Mouse (Mus musculus) MEL (cell line): ENCODE measurements around the gene Lman1l. TPM values are rescaled to one million over a fixed set of nuclear protein-coding genes. Genes with fewer than 3 reads are reported as not detected.
A peak's percentile ranks its signal among the peaks of the same experiment; 100 is the strongest.

Experiments
- DNase-seq: peaks from one replicate; pipeline ENCODE4 v3.0.0; 2011; ENCODE audit warnings: low read depth, low spot score
- H3K27ac ChIP-seq: 2 replicates; pipeline ENCODE4 v1.5.1; 2012; ENCODE audit warnings: low read depth, mild to moderate bottlenecking, control low read depth, low read length, moderate library complexity; ENCODE audit not compliant: control insufficient read depth
- H3K27me3 ChIP-seq, 2 experiments: fragments of 150-350 bp in 1 of 2; sonication (generic) in 1 of 2; 2 replicates each; pipeline ENCODE4 v1.6.1; 2012; ENCODE audit warnings: low read length in 2 of 2, mild to moderate bottlenecking in 2 of 2, improper control_type of control experiment in 1 of 2, moderate library complexity in 1 of 2; ENCODE audit not compliant: insufficient read depth in 2 of 2, control insufficient read depth in 1 of 2
- H3K36me3 ChIP-seq, 2 experiments: 2 replicates each; pipeline ENCODE4 v1.6.1; 2012 to 2014; ENCODE audit warnings: low read length in 2 of 2, improper control_type of control experiment in 1 of 2, inconsistent platforms in 1 of 2, mild to moderate bottlenecking in 1 of 2; ENCODE audit not compliant: insufficient read depth in 2 of 2, control insufficient read depth in 1 of 2
- H3K4me1 ChIP-seq, 2 experiments: fragments of 150-350 bp in 1 of 2; sonication (generic) in 1 of 2; 2 replicates each; pipeline ENCODE4 v1.6.1; 2012; ENCODE audit warnings: low read length in 2 of 2, improper control_type of control experiment in 1 of 2, mild to moderate bottlenecking in 1 of 2; ENCODE audit not compliant: insufficient read depth in 2 of 2, control insufficient read depth in 1 of 2
- H3K4me3 ChIP-seq, 2 experiments: fragments of 150-350 bp in 1 of 2; sonication (generic) in 1 of 2; 2 replicates each; pipeline ENCODE4 v1.5.1; 2012; ENCODE audit warnings: low read depth in 2 of 2, low read length in 2 of 2, mild to moderate bottlenecking in 2 of 2, moderate library complexity in 2 of 2, control low read depth in 1 of 2, improper control_type of control experiment in 1 of 2; ENCODE audit not compliant: control insufficient read depth in 1 of 2, insufficient read depth in 1 of 2
- H3K79me2 ChIP-seq: 2 replicates; pipeline ENCODE4 v1.6.1; 2012; ENCODE audit warnings: mild to moderate bottlenecking, low read length, moderate library complexity; ENCODE audit not compliant: control insufficient read depth, poor library complexity, insufficient read depth
- H3K9ac ChIP-seq: 2 replicates; pipeline ENCODE4 v1.6.1; 2012; ENCODE audit warnings: low read depth, mild to moderate bottlenecking, control low read depth, low read length, moderate library complexity; ENCODE audit not compliant: control insufficient read depth, poor library complexity, severe bottlenecking
- H3K9me3 ChIP-seq: fragments of 150-350 bp; sonication (generic); replicated peaks from 2 replicates; pipeline ENCODE4 v1.6.1; 2012; ENCODE audit warnings: mild to moderate bottlenecking, low read length, improper control_type of control experiment, moderate library complexity; ENCODE audit not compliant: insufficient read depth
- BHLHE40 ChIP-seq: IDR thresholded peaks from 2 replicates; pipeline ENCODE4 v1.6.1; 2012; ENCODE audit warnings: low read depth, mild to moderate bottlenecking, inconsistent platforms, low read length, improper control_type of control experiment, borderline replicate concordance
- CHD1 ChIP-seq: IDR thresholded peaks from 2 replicates; pipeline ENCODE4 v1.6.1; 2012; ENCODE audit warnings: low read depth, mild to moderate bottlenecking, inconsistent platforms, low read length, improper control_type of control experiment
- CHD2 ChIP-seq: IDR thresholded peaks from 2 replicates; pipeline ENCODE4 v1.6.1; 2011; ENCODE audit warnings: low read length, improper control_type of control experiment
- CTCF ChIP-seq, 3 experiments: IDR thresholded peaks in 2 of 3; conservative IDR thresholded peaks in 1 of 3; 2 replicates each; pipeline ENCODE4 v1.5.1; 2011 to 2012; ENCODE audit warnings: low read length in 3 of 3, low read depth in 2 of 3, mild to moderate bottlenecking in 2 of 3, improper control_type of control experiment in 1 of 3, inconsistent platforms in 1 of 3, mixed read lengths in 1 of 3, moderate library complexity in 1 of 3; ENCODE audit not compliant: control insufficient read depth in 1 of 3, insufficient read depth in 1 of 3, poor library complexity in 1 of 3, severe bottlenecking in 1 of 3
- EP300 ChIP-seq, 2 experiments: IDR thresholded peaks; 2 replicates each; pipeline ENCODE4 v1.6.1; 2011; ENCODE audit warnings: improper control_type of control experiment in 2 of 2, low read length in 2 of 2, low read depth in 1 of 2, mild to moderate bottlenecking in 1 of 2
- GABPA ChIP-seq: IDR thresholded peaks from 2 replicates; pipeline ENCODE4 v1.6.1; 2012; ENCODE audit warnings: low read depth, mild to moderate bottlenecking, inconsistent platforms, low read length, improper control_type of control experiment, moderate library complexity
- KAT2A ChIP-seq: conservative IDR thresholded peaks from 2 replicates; pipeline ENCODE4 v1.6.1; 2012; ENCODE audit warnings: low read depth, low read length, improper control_type of control experiment, inconsistent platforms
- MAX ChIP-seq: IDR thresholded peaks from 2 replicates; pipeline ENCODE4 v1.6.1; 2011; ENCODE audit warnings: low read length, improper control_type of control experiment
- MAZ ChIP-seq: IDR thresholded peaks from 2 replicates; pipeline ENCODE4 v1.6.1; 2012; ENCODE audit warnings: low read depth, mild to moderate bottlenecking, inconsistent platforms, low read length, improper control_type of control experiment
- MYC ChIP-seq: IDR thresholded peaks from 2 replicates; pipeline ENCODE4 v1.6.1; 2011; ENCODE audit warnings: low read depth, mild to moderate bottlenecking, low read length, improper control_type of control experiment, moderate library complexity
- POLR2A ChIP-seq, 2 experiments: IDR thresholded peaks; 2 replicates each; pipeline ENCODE4 v1.6.1; 2011 to 2012; ENCODE audit warnings: low read length in 2 of 2, mild to moderate bottlenecking in 2 of 2, control low read depth in 1 of 2, improper control_type of control experiment in 1 of 2, low read depth in 1 of 2, moderate library complexity in 1 of 2; ENCODE audit not compliant: control insufficient read depth in 1 of 2, insufficient read depth in 1 of 2, poor library complexity in 1 of 2
- POLR2AphosphoS5 ChIP-seq: IDR thresholded peaks from 2 replicates; pipeline ENCODE4 v1.6.1; 2012; ENCODE audit warnings: low read depth, borderline replicate concordance, mild to moderate bottlenecking, inconsistent platforms, low read length, moderate library complexity, mixed read lengths
- RAD21 ChIP-seq: IDR thresholded peaks from 2 replicates; pipeline ENCODE4 v1.6.1; 2011; ENCODE audit warnings: mild to moderate bottlenecking, low read depth, low read length, improper control_type of control experiment
- SMC3 ChIP-seq: IDR thresholded peaks from 2 replicates; pipeline ENCODE4 v1.6.1; 2011; ENCODE audit warnings: low read depth, low read length, improper control_type of control experiment
- USF2 ChIP-seq, 2 experiments: IDR thresholded peaks; 2 replicates each; pipeline ENCODE4 v1.6.1; 2011 to 2012; ENCODE audit warnings: improper control_type of control experiment in 2 of 2, low read length in 2 of 2, borderline replicate concordance in 1 of 2, inconsistent platforms in 1 of 2, low read depth in 1 of 2, mild to moderate bottlenecking in 1 of 2; ENCODE audit not compliant: insufficient read depth in 1 of 2
- ZC3H11A ChIP-seq: IDR thresholded peaks from 2 replicates; pipeline ENCODE4 v1.6.1; 2012; ENCODE audit warnings: low read depth, mild to moderate bottlenecking, inconsistent platforms, low read length, improper control_type of control experiment
- ZNF384 ChIP-seq: IDR thresholded peaks from 2 replicates; pipeline ENCODE4 v1.6.1; 2012; ENCODE audit warnings: low read depth, mild to moderate bottlenecking, inconsistent platforms, low read length, improper control_type of control experiment
- polyA plus RNA-seq, 2 experiments: library from polyadenylated mRNA; stranded (reverse) in 1 of 2; unstranded in 1 of 2; fragments of >175 nt in 1 of 2; fragments of >200 nt in 1 of 2; gene quantifications; 2 replicates each; pipeline versions ENCODE4 v1.2.1 to v1.2.4; 2012; ENCODE audit warnings: low replicate concordance in 2 of 2, low read depth in 1 of 2; ENCODE audit not compliant: insufficient read length in 2 of 2, insufficient read depth in 1 of 2, missing spikeins in 1 of 2
- total RNA-seq: library from RNA; depleted of rRNA; stranded (reverse); fragments of 300-350 nt; gene quantifications from 2 replicates; pipeline ENCODE4 v1.2.3, GENCODE M21; 2012

The Lman1l gene
- total and polyA plus RNA-seq, 3 experiments, result 0.08 to 0.11 TPM; not detected in 1

DNA sequence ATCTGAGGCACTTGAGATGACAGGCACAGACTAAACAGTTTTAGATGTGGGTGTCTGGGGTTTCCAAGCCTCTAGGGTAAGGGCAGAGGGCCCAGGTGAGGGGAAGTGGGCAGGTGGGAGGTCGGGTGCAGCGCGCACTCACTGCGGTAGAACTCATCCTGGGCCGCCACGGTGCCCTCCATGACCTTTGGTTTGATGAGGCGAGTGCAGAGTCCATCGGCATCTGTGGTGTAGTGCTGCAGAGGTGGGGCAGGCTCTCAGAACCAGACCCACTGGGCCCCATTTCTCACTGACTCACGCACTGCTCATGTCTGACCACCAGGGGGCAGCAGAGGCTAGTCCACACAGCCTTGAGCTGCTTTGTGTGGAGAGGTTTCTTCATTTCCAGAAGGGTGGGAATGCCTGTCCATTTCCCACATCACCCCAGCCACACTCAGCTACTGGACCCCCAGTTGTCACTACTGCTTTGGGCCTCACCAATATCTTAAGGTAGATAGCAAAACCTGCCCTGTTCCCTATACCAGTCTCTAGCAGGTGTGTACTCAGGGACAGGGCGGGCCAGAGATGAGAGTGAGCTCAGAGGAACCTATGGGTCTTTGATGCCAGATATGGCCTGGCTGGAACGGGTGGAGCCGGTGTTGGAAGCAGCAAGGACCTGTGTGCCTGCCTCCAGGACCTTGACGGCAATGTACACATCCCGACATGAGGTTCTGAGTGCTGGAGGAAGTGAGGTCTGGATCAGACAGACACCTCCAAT lies 8.7 kb upstream of the Lman1l start:
- Histone ChIP-seq H3K4me1 (no peaks in the 10 kb centered on the region), H3K4me3 (no peak overlapping the region), H3K36me3 (peaks cover 0 to 12% of the 10 kb centered on the region in 2 experiments; a peak in 1 of 4 replicates), H3K27ac (no peak overlapping the region), H3K9ac (no peak overlapping the region), H3K9me3 (no peaks in the 10 kb centered on the region), H3K27me3 (no peaks in the 10 kb centered on the region), H3K79me2 (peaks cover 20% of the 10 kb centered on the region)
- peak; percentile 55 for DNase-seq
- TF ChIP-seq ZC3H11A, result peak; percentile 54
- TF ChIP-seq SMC3, result peak; percentile 75
- TF ChIP-seq CHD2, result no peak
- no peak for TF ChIP-seq GABPA
- no peak for TF ChIP-seq BHLHE40
- TF ChIP-seq RAD21, result peak; percentile 68
- peak; percentile 84 to 96 (median 92) for TF ChIP-seq CTCF (IDR thresholded peaks at IDR 0.05 in 2 of 3, conservative IDR thresholded peaks at IDR 0.05 in 1 of 3; ENCODE audit: control insufficient read depth in 1 of 3, insufficient read depth in 1 of 3, low read depth in 2 of 3, low read length in 3 of 3, poor library complexity in 1 of 3, severe bottlenecking in 1 of 3)

GRCm38 (mm10) chr9:57628717-57629116 lies 8.1 kb upstream of the Lman1l start:
- Histone ChIP-seq H3K4me1 (0 out of 4 replicates have a peak, but pooled peaks cover 0 to 2% of the 10 kb centered on the region in 2 experiments), H3K79me2 (peaks cover 14% of the 10 kb centered on the region), H3K27me3 (no peaks in the 10 kb centered on the region), H3K27ac (no peak overlapping the region), H3K9me3 (no peaks in the 10 kb centered on the region), H3K4me3 (no peak overlapping the region), H3K9ac (no peak overlapping the region), H3K36me3 (peaks cover 0 to 8% of the 10 kb centered on the region in 2 experiments; a peak in 1 of 4 replicates)
- no peak for TF ChIP-seq USF2 (IDR thresholded peaks at IDR 0.05; ENCODE audit: borderline replicate concordance in 1 of 2, insufficient read depth in 1 of 2, low read depth in 1 of 2, low read length in 2 of 2)
- no peak for TF ChIP-seq MAX
- no peak for TF ChIP-seq KAT2A
- no peak for TF ChIP-seq POLR2A (IDR thresholded peaks at IDR 0.05; ENCODE audit: control insufficient read depth in 1 of 2, insufficient read depth in 1 of 2, low read depth in 1 of 2, low read length in 2 of 2, poor library complexity in 1 of 2)
- TF ChIP-seq MAZ, result no peak
- no peak for TF ChIP-seq BHLHE40
- no peak for TF ChIP-seq MYC
- no peak for TF ChIP-seq EP300 (IDR thresholded peaks at IDR 0.05; ENCODE audit: low read depth in 1 of 2, low read length in 2 of 2)
- no peak for TF ChIP-seq CHD1
- TF ChIP-seq ZNF384, result no peak
- no peak for TF ChIP-seq POLR2AphosphoS5
- DNase-seq, result no peak
